Mouse (Mus musculus) stomach, embryonic 16.5 days (tissue): Measurements from ENCODE around the gene Cnbd2. TPM values are rescaled to one million over a fixed set of nuclear protein-coding genes. Genes with fewer than 3 reads are reported as not detected.
"Not testable (repeated sequence)": the region's sequence is repeated elsewhere in the genome, so short reads cannot be mapped to it uniquely, and the experiment has no call there.

Experiments
- ATAC-seq: fragments of 200-750 bp; cut with Nextera tagmentation; 2 replicates; pipeline ENCODE4 v1.8.0; 2017; ENCODE audit warnings: moderate number of reproducible peaks, moderate TSS enrichment; ENCODE audit not compliant: insufficient read depth, low FRiP score
- H3K27ac ChIP-seq: fragments of 300-500 bp; sonication (generic); 2 replicates; pipeline ENCODE4 v1.5.1; 2014; ENCODE audit warnings: low read length
- H3K27me3 ChIP-seq: fragments of 300-500 bp; sonication (generic); 2 replicates; pipeline ENCODE4 v1.6.1; 2014; ENCODE audit warnings: low read length, control low read depth, mixed read lengths; ENCODE audit not compliant: control insufficient read depth, insufficient read depth
- H3K36me3 ChIP-seq: fragments of 300-500 bp; sonication (generic); 2 replicates; pipeline ENCODE4 v1.6.1; 2014; ENCODE audit warnings: low read length; ENCODE audit not compliant: control insufficient read depth, insufficient read depth
- H3K4me1 ChIP-seq: fragments of 300-500 bp; sonication (generic); 2 replicates; pipeline ENCODE4 v1.6.1; 2014; ENCODE audit warnings: low read length, control low read depth, mixed read lengths; ENCODE audit not compliant: control insufficient read depth, insufficient read depth
- H3K4me2 ChIP-seq: fragments of 300-500 bp; sonication (generic); 2 replicates; pipeline ENCODE4 v1.6.1; 2014; ENCODE audit warnings: low read depth, low read length, mixed read lengths
- H3K4me3 ChIP-seq: fragments of 300-500 bp; sonication (generic); replicated peaks from 2 replicates; pipeline ENCODE4 v1.5.1; 2014; ENCODE audit warnings: mild to moderate bottlenecking, low read length
- H3K9ac ChIP-seq: fragments of 300-500 bp; sonication (generic); 2 replicates; pipeline ENCODE4 v1.6.1; 2014; ENCODE audit warnings: low read length
- H3K9me3 ChIP-seq: fragments of 300-500 bp; sonication (generic); replicated peaks from 2 replicates; pipeline ENCODE4 v1.6.1; 2016; ENCODE audit warnings: low read length, control low read depth; ENCODE audit not compliant: control insufficient read depth
- WGBS: fragments of 180-500 bp; shearing (Covaris S2); extraction: QIAGEN DNeasy Blood & Tissue Kit; methylation state at CpG from one replicate; pipeline ENCODE4 v1.1.7; 2014; 5-methylcytosine and 5-hydroxymethylcytosine counted together
- polyA plus RNA-seq: library from polyadenylated mRNA; unstranded; fragments of >200 nt; fragmentation: Nextera tagmentation; extraction: Ambion mirVana; gene quantifications from 2 replicates; pipeline ENCODE4 v1.2.1, GENCODE M21; 2015

Cnbd2 gene
- polyA plus RNA-seq, 1 experiment from 2014 or later = 3.3 TPM

GRCm38 (mm10) chr2:156406987-156407386, 94.9 kb downstream of the Cnbd2 start:
- Histone ChIP-seq H3K9ac (peak overlapping the region; percentile 29; the same call in 1 of the 2 replicates), H3K9me3 (no peaks in the 10 kb centered on the region), H3K4me2 (no peak overlapping the region), H3K27ac (peak overlapping the region; percentile 21; the same call in 1 of the 2 replicates), H3K36me3 (no peaks in the 10 kb centered on the region), H3K4me1 (peaks cover 11% of the 10 kb centered on the region), H3K27me3 (no peaks in the 10 kb centered on the region), H3K4me3 (no peak overlapping the region)
- WGBS = 12% methylated on average over 3 of the region's 3 CpGs
- ATAC-seq = peak; percentile 60; the same call in 1 of the 2 replicates

- ATAC-seq = no peak
- WGBS = 42% methylated on average over 8 of the region's 8 CpGs
- no peak overlapping the region for H3K4me3 ChIP-seq
- H3K9ac ChIP-seq = no peak overlapping the region; the same call in 1 of the 2 replicates
- H3K4me1 ChIP-seq = peaks cover 11% of the 10 kb centered on the region
- H3K9me3 ChIP-seq = no peaks in the 10 kb centered on the region
- no peak overlapping the region for H3K4me2 ChIP-seq
- no peaks in the 10 kb centered on the region for H3K36me3 ChIP-seq
- no peaks in the 10 kb centered on the region for H3K27me3 ChIP-seq
- no peak overlapping the region for H3K27ac ChIP-seq
Observed at GRCm38 (mm10) chr2:156408168-156408567, 96.1 kb downstream of the Cnbd2 start.

GRCm38 (mm10) chr2:156411348-156411747, 99.2 kb downstream of the Cnbd2 start:
- not testable (repeated sequence) for H3K36me3 ChIP-seq, H3K4me2 ChIP-seq, H3K27ac ChIP-seq, H3K9me3 ChIP-seq, H3K27me3 ChIP-seq, H3K4me3 ChIP-seq, H3K9ac ChIP-seq, ATAC-seq
- peaks cover 11% of the 10 kb centered on the region for H3K4me1 ChIP-seq
- WGBS = 78% methylated on average over 5 of the region's 7 CpGs

GRCm38 (mm10) chr2:156414996-156415395, 102.9 kb downstream of the Cnbd2 start:
- WGBS = 75% methylated on average over 2 of the region's 2 CpGs
- Histone ChIP-seq H3K9me3 (no peaks in the 10 kb centered on the region), H3K9ac (no peak overlapping the region), H3K27me3 (no peaks in the 10 kb centered on the region), H3K4me2 (no peak overlapping the region), H3K36me3 (no peaks in the 10 kb centered on the region), H3K4me1 (no peaks in the 10 kb centered on the region; the same call in 1 of the 2 replicates), H3K4me3 (no peak overlapping the region), H3K27ac (no peak overlapping the region)
- no peak for ATAC-seq

GRCm38 (mm10) chr2:156415674-156416073, 103.6 kb downstream of the Cnbd2 start:
- WGBS = 60% methylated on average over 5 of the region's 5 CpGs

GRCm38 (mm10) chr2:156417194-156417593, 105.1 kb downstream of the Cnbd2 start:
- Histone ChIP-seq H3K9ac (no peak overlapping the region), H3K4me2 (no peak overlapping the region), H3K36me3 (no peaks in the 10 kb centered on the region), H3K9me3 (no peaks in the 10 kb centered on the region), H3K27ac (no peak overlapping the region), H3K4me1 (peaks cover 9% of the 10 kb centered on the region; the same call in 1 of the 2 replicates), H3K27me3 (0 out of 2 replicates have a peak, but pooled peaks cover 6% of the 10 kb centered on the region), H3K4me3 (no peak overlapping the region)
- ATAC-seq = no peak
- WGBS = 33% methylated on average over 1 of the region's 1 CpGs

More at GRCm38 (mm10) chr2:156415674-156416073, 103.6 kb downstream of the Cnbd2 start:
- no peak for ATAC-seq
- Histone ChIP-seq H3K4me1 (peaks cover 3% of the 10 kb centered on the region; the same call in 1 of the 2 replicates), H3K4me3 (no peak overlapping the region), H3K36me3 (no peaks in the 10 kb centered on the region), H3K9ac (no peak overlapping the region), H3K9me3 (no peaks in the 10 kb centered on the region), H3K4me2 (no peak overlapping the region), H3K27me3 (0 out of 2 replicates have a peak, but pooled peaks cover 2% of the 10 kb centered on the region), H3K27ac (no peak overlapping the region)

GRCm38 (mm10) chr2:156418467-156418866, 106.4 kb downstream of the Cnbd2 start:
- 67% methylated on average over 5 of the region's 5 CpGs for WGBS
- Histone ChIP-seq H3K27ac (no peak overlapping the region), H3K4me2 (no peak overlapping the region), H3K36me3 (no peaks in the 10 kb centered on the region), H3K4me3 (no peak overlapping the region), H3K4me1 (peaks cover 9% of the 10 kb centered on the region; the same call in 1 of the 2 replicates), H3K9ac (no peak overlapping the region), H3K9me3 (no peaks in the 10 kb centered on the region), H3K27me3 (0 out of 2 replicates have a peak, but pooled peaks cover 6% of the 10 kb centered on the region)
- no peak for ATAC-seq

GRCm38 (mm10) chr2:156420327-156420693, 108.2 kb downstream of the Cnbd2 start:
- Histone ChIP-seq H3K27ac (peak overlapping the region; percentile 60; the same call in 1 of the 2 replicates), H3K4me2 (peak overlapping the region; percentile 81), H3K4me3 (peak overlapping the region; percentile 68), H3K4me1 (peaks cover 10% of the 10 kb centered on the region), H3K27me3 (0 out of 2 replicates have a peak, but pooled peaks cover 6% of the 10 kb centered on the region), H3K9me3 (no peaks in the 10 kb centered on the region), H3K9ac (peak overlapping the region; percentile 79), H3K36me3 (no peaks in the 10 kb centered on the region)
- peak; percentile 7; the same call in 1 of the 2 replicates for ATAC-seq
- WGBS = 19% methylated on average over 14 of the region's 14 CpGs

GRCm38 (mm10) chr2:156420694-156421380, 108.7 kb downstream of the Cnbd2 start, which contains the start of gene Epb41l1:
Gene Epb41l1 (plus strand): TSS chr2:156420909.
- 0 out of 2 replicates have a peak, but pooled peaks cover 6% of the 10 kb centered on the region for H3K27me3 ChIP-seq
- H3K9me3 ChIP-seq = no peaks in the 10 kb centered on the region
- WGBS = under 1% methylated on average over 74 of the region's 76 CpGs
- H3K36me3 ChIP-seq = no peaks in the 10 kb centered on the region
- H3K4me3 ChIP-seq = peak within 1 kb of the TSS; percentile 68
- peak within 1 kb of the TSS; percentile 81 for H3K4me2 ChIP-seq
- H3K27ac ChIP-seq = peak within 1 kb of the TSS; percentile 60
- peak; percentile 74; the same call in 1 of the 2 replicates for ATAC-seq
- peak within 1 kb of the TSS; percentile 79 for H3K9ac ChIP-seq
- H3K4me1 ChIP-seq = peaks cover 13% of the 10 kb centered on the region
